Mouse (Mus musculus) lung, postnatal 25 days (tissue): Measurements from ENCODE around the gene Slc17a9.
"Not testable (repeated sequence)": the region's sequence is repeated elsewhere in the genome, so short reads cannot be mapped to it uniquely, and the experiment has no call there.

ENCODE experiments used
- DNase-seq: peaks from one replicate; pipeline ENCODE4 v3.0.0; 2022; ENCODE audit warnings: low spot score

Gene Slc17a9

DNA sequence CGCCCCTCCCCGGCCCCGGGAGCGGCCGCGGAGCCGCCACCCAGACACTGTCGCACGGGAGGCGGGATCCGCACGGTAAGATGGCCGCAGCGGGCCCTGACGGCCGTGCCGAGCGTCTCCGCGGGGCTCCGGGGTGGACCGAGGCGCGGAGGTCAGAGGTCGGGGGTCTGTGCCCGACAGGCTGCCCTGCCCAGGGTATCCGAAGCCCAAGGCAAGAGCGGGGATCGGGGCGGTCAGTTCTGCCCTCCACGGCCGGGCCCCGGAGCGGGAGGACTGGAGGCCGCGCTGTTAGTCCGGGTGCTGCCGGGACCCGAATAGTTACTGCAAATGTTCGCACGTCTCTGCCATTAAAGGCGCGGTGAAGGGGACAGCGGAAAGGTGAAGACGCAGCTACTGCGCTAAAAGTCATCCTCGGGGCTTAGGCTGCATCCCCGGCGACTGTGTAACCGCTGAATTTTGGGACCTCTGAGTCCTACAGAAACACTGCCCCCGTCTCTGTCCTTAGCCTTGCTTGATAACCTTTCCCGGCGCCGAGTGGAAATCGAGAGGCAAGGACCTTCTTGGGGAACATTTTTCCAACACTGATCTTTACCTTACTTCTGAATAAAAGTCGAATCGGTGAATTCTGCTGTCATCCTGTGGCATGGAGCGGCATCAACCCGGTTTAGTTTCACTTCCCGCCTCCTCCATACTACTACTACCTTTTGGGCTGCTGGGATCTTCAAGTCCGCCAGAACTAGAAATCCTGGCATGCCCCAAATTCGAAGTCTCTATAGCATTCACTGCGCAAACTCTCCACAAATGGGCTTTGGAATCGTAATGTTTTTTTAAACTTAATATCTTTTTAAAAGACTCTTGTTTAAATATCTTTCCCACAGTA is 14.5 kb upstream of the Slc17a9 start:
- DNase-seq = no peak

DNA sequence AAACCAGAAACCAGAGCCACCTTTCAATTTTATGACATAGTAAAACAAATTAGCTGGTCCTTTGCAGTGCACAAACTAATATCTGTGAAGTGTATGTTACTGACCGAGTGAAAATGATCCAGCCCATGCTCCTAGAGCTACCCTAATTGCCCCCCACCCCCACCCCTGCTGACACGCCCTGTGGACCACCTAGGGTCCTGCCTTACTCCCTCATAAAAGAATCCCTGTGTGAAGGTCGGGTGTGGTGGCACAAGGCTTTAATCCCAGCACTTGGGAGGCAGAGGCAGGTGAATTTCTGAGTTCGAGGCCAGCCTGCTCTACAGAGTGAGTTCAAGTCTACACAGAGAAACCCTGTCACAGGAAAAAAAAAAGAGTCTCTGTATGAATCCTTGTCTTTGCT is 13.5 kb upstream of the Slc17a9 start:
- DNase-seq = no peak

- DNase-seq = no peak
Measured at GRCm38 (mm10) chr2:180712037-180712689, 12.9 kb upstream of the Slc17a9 start.

GRCm38 (mm10) chr2:180722748-180723147 is 2.3 kb upstream of the Slc17a9 start:
- not testable (repeated sequence) for DNase-seq

DNA sequence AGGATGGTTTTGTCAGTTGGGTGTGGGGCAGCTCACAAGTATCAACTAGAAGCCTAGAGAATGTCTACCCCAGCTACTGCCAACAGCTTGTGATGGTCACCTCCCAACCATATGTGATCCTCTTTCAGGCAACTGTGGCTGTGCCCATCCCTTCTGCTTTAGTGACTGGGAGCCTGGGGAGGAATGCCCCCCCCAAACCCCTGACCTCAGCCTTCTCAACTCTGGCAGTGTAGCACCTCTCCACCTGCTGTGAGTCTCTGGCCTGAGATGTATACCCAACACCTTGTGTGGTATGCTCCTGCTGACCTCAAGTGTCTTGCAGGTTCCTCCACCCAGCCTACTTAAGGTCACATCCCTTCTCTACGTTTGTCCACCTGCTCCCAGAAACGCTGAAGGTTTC is 1.2 kb upstream of the Slc17a9 start:
- no peak for DNase-seq

DNA sequence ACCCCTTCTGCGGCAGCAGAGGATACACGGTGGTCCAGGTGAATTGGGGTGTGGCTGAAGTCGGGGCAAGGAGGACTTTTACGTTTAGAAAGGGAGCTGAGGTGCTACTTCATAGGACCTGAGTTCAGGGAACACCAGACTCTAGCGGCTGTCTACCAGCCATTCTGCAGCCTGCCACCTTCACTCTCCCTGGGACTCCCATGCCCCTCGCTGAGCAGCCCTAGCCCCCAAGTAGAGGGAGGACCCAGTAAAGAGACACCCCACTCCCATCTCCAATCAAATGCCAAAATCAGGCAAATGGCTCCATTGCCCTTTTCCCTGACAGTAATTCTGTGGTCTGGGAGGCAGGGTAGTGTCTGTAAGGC is 333 bp downstream of the Slc17a9 start:
- no peak for DNase-seq

- DNase-seq = no peak
Measured at GRCm38 (mm10) chr2:180725856-180726629, 980 bp downstream of the Slc17a9 start.

DNA sequence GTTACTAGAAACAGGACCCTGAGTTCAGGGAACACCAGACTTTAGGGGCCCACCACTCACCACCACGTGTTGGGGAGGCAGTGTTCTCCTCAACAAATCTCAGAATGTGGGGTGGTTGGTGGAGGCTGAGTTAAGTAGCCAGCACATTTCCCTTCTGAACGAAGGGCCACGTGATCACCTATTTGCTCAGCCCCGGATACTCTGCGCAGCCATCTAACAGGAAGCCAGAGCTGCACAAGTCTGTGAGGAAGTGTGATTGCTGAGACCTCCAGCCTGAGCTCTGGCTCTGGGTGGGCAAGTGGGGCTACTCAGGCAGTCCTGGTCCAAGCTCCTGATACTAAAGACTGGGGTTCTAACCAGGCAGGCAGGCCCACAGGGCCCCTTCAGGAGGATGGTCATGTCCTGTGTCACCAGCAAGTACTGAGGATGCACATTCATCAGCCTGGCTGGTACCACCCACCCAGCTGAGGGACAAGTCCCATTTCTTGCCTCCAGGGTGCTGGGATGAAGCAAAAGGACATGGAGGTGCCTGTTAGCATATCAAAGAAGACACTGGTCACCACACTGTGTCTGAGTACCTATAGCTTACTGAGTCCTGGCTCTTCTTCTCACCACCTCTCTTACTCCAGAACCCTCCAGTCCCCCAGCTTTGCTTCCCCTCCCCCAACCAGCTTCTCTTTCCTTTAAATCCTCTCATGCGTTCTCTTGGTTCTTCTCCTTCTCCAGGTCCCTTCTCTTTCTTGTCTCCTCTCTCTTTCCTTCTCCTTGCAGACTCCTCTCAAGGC is 1.8 kb downstream of the Slc17a9 start:
- DNase-seq = peak; percentile 62

DNA sequence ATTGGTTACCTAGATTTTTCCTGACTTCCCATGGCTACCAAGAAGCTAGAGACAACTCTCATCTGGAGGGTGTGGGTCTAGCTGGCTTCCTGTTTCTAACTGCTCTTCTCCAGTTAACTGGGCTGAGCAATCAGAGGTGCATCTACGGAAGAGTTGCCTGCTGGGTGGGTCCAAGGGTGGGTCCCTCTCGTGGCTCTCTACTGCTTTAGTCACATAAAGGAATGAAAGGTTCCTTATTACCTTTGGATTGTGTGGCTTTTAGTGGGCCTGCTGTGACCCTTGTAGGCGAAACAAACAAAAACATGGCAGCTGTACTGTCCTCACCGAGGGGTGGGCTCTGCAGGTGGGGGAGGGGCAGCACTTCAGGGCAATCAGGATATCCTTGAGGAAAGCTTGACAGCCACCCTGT is 2.6 kb downstream of the Slc17a9 start:
- no peak for DNase-seq

- DNase-seq = no peak
Measured at GRCm38 (mm10) chr2:180731036-180731435, 6.0 kb downstream of the Slc17a9 start.

DNA sequence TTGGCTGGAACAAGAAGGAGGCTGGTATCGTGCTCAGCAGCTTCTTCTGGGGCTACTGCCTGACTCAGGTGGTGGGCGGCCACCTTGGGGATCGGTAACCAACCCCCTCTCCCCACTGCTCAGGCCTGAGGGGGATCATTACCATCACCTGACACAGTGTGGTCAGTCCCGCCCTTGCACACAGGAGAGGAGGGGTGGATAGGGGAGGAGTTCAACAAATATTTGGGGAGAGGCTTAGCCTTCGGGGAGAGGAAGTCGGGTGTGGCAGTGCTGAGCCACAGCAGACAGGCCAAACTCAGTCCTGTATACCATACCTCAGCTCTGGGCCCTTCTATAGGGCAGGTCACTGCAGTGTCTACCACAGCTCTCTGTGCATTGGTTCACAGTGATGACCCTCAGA is 6.9 kb downstream of the Slc17a9 start:
- no peak for DNase-seq

GRCm38 (mm10) chr2:180735232-180735631 is 10.2 kb downstream of the Slc17a9 start:
- DNase-seq = no peak

DNA sequence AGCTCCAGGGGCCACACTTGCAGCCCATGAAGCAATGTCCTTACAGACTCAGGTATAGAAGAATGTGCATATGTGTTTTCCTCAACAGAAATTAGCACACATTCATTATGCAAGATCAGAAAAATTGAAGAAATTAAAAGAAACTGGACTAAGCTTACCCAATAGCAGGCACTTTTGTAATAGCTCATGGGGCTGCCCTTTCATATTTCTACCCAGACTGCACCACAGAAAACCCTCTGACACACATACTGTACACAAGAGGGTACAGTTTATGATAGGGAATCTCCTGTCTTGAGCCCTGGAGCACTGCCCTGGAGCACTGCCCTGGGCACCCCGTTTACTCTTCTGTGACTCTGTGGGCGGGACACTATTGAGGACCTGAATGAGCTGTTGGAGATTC is 12.9 kb downstream of the Slc17a9 start:
- no peak for DNase-seq

DNA sequence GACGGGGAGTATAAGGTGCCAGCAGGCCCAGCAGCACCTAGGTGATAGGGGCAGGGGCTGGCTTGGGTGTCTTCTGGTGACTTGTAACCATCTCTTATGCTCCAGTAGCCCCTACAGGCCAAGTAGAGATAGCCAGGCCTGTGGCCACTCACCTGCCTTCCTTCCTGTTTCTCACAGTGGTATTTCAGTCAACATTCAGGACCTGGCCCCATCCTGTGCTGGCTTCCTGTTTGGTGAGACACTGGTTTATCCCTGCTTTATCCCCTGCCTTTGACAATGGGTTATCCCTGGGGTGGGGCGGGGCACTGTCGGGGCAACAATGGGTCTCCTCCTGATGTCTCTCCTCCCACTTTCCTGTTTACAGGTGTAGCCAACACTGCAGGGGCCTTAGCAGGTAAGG is 15.3 kb downstream of the Slc17a9 start:
- no peak for DNase-seq

DNA sequence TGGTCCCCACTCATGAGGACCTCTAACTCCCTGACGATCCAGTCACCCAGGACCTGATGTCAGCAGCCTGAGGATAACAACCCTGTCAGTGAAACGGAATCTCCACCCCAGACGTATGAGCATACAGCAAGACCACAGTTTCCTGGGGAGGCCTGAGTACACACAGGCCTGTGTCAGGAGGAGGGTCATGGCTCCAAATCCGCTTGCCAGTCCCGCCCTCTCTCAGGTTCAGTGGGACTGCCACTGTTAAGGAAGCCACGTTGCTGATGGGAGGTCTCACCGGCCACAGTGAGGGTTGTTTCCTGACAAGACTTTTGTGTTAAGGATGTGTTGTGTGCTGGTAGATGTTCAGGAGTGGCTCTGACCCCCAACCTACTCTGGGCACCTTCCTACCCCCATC is 16.4 kb downstream of the Slc17a9 start:
- no peak for DNase-seq

DNA sequence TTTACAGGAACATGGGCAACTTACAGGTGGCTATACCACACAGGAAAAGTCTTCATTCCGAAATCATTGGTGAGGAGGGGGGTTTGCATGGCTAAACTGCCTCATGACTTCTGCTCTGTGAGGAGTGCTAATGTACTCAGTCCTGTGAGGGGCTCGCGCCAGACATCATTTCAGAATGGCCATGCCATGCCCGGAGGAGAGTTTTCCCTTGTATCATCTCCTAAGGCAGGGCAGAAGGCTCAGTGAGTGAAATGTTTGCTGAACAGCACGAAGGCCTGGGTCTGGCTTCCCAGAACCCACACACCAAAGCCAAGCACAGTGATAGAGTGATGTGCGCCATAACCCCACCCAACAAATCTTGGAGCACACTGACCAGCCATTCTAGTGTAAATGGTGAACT is 17.8 kb downstream of the Slc17a9 start:
- DNase-seq = no peak

GRCm38 (mm10) chr2:180743321-180743720 is 18.3 kb downstream of the Slc17a9 start:
- no peak for DNase-seq

GRCm38 (mm10) chr2:180745248-180745927 is 20.3 kb downstream of the Slc17a9 start:
- peak; percentile 84 for DNase-seq

GRCm38 (mm10) chr2:180746569-180747192 is 21.6 kb downstream of the Slc17a9 start:
- no peak for DNase-seq

DNA sequence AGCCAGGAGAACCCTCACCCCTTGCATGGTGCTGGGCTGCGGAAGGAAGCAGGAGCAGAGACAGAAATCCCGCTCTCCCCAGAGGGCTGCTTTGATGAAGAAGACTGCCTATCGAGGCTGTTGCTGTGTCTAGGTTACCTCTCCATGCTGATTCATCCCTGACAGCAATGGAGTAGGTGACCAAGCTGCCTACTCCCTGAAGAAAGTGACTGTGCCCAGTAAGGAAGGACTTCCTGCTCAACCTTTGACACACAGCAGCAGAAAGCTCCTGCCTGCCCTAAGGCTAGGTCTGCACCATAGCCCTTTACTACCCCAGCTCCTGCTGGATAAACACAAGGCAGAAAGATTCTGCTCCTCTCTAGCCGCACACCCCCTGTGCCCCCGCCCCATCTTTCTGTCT is 23.8 kb downstream of the Slc17a9 start:
- DNase-seq = no peak
